In genomic region chr7:95134062-95134625, GRCm38 (mm10) we compare ENCODE assay signal across 23 mouse cellular contexts.
DNase-seq lines count a peak whose midpoint lies in the region; ATAC-seq and TF ChIP-seq lines count a peak whose summit lies in the region.
"Had no signal": no experiment of that assay in that cellular context is flagged by ENCODE, and none has a peak within 500 bp of the region (broad histone marks: within the 10 kb centered on the region; RNA-seq: fewer than 3 reads in every experiment).

No protein-coding gene starts in this region.

- no peaks in the 10 kb centered on the region for H3K36me3 ChIP-seq in hindbrain, embryonic 11.5 days (ENCODE audit: control insufficient read depth, insufficient read depth, low read length)
- H3K36me3 ChIP-seq in hindbrain, embryonic 10.5 days, result no peaks in the 10 kb centered on the region
- no peaks in the 10 kb centered on the region for H3K36me3 ChIP-seq in midbrain, embryonic 13.5 days
- no peaks in the 10 kb centered on the region for H3K36me3 ChIP-seq in midbrain, postnatal 0 days (ENCODE audit: insufficient read depth, low read length)
- no peaks in the 10 kb centered on the region for H3K36me3 ChIP-seq in midbrain, embryonic 14.5 days (ENCODE audit: control insufficient read depth, insufficient read depth, low read length)
- H3K36me3 ChIP-seq: heart, embryonic 15.5 days had no signal

- H3K4me1 ChIP-seq in hindbrain, embryonic 11.5 days (replicated peaks; ENCODE audit: control insufficient read depth, insufficient read depth, low read length), result no peaks in the 10 kb centered on the region
- peaks cover 7% of the 10 kb centered on the region for H3K4me1 ChIP-seq in hindbrain, embryonic 10.5 days (replicated peaks)
- H3K4me1 ChIP-seq in midbrain, embryonic 13.5 days (replicated peaks), result peaks cover 9% of the 10 kb centered on the region
- H3K4me1 ChIP-seq in midbrain, postnatal 0 days (ENCODE audit: insufficient read depth, low read length), result no peaks in the 10 kb centered on the region
- H3K4me1 ChIP-seq in midbrain, embryonic 14.5 days (ENCODE audit: control insufficient read depth, insufficient read depth, low read length), result peaks cover 6% of the 10 kb centered on the region; the same call in 1 of the 2 replicates
- H3K4me1 ChIP-seq: heart, embryonic 15.5 days had no signal

- TF ChIP-seq CTCF in midbrain, postnatal 0 days (IDR thresholded peaks at IDR 0.05), result no peak

- no peak overlapping the region for H3K4me3 ChIP-seq in hindbrain, embryonic 11.5 days (ENCODE audit: low read depth, low read length)
- no peak overlapping the region for H3K4me3 ChIP-seq in hindbrain, embryonic 10.5 days
- no peak overlapping the region for H3K4me3 ChIP-seq in midbrain, embryonic 13.5 days (replicated peaks)
- H3K4me3 ChIP-seq in midbrain, postnatal 0 days (ENCODE audit: low read depth, low read length), result no peak overlapping the region
- no peak overlapping the region for H3K4me3 ChIP-seq in midbrain, embryonic 14.5 days (replicated peaks; ENCODE audit: low read depth, low read length)
- H3K4me3 ChIP-seq: gastrocnemius, adult 2 months; heart, embryonic 15.5 days; left cerebral cortex, adult 2 months had no signal

- no peaks in the 10 kb centered on the region for H3K27me3 ChIP-seq in hindbrain, embryonic 11.5 days (ENCODE audit: control insufficient read depth, insufficient read depth, low read length)
- no peaks in the 10 kb centered on the region for H3K27me3 ChIP-seq in hindbrain, embryonic 10.5 days (ENCODE audit: insufficient read depth, poor library complexity, severe bottlenecking)
- H3K27me3 ChIP-seq in midbrain, embryonic 13.5 days, result no peaks in the 10 kb centered on the region
- H3K27me3 ChIP-seq in midbrain, postnatal 0 days (ENCODE audit: insufficient read depth, low read length), result no peaks in the 10 kb centered on the region
- no peaks in the 10 kb centered on the region for H3K27me3 ChIP-seq in midbrain, embryonic 14.5 days (ENCODE audit: control insufficient read depth, insufficient read depth, low read length)
- H3K27me3 ChIP-seq: heart, embryonic 15.5 days had no signal

- no peak overlapping the region for H3K4me2 ChIP-seq in hindbrain, embryonic 11.5 days (replicated peaks; ENCODE audit: low read depth, low read length)
- no peak overlapping the region for H3K4me2 ChIP-seq in midbrain, embryonic 13.5 days (replicated peaks)
- H3K4me2 ChIP-seq in midbrain, postnatal 0 days (ENCODE audit: low read depth, low read length, poor library complexity, severe bottlenecking), result no peak overlapping the region
- H3K4me2 ChIP-seq in midbrain, embryonic 14.5 days (ENCODE audit: low read length), result no peak overlapping the region
- H3K4me2 ChIP-seq: heart, embryonic 15.5 days had no signal

- ATAC-seq in hindbrain, embryonic 11.5 days (ENCODE audit: low FRiP score), result no peak
- peak; percentile 66 for ATAC-seq in midbrain, embryonic 13.5 days
- ATAC-seq in midbrain, postnatal 0 days (ENCODE audit: low FRiP score), result no peak
- ATAC-seq in midbrain, embryonic 14.5 days (ENCODE audit: low FRiP score, low TSS enrichment), result peak; percentile 40; the same call in 1 of the 2 replicates
- ATAC-seq: CD4-positive, CD25-positive, alpha-beta regulatory T cell, adult 4 months had no signal

- H3K9me3 ChIP-seq in hindbrain, embryonic 11.5 days (ENCODE audit: control insufficient read depth, low read length), result no peaks in the 10 kb centered on the region
- no peaks in the 10 kb centered on the region for H3K9me3 ChIP-seq in hindbrain, embryonic 10.5 days
- H3K9me3 ChIP-seq in midbrain, embryonic 13.5 days, result no peaks in the 10 kb centered on the region
- no peaks in the 10 kb centered on the region for H3K9me3 ChIP-seq in midbrain, postnatal 0 days (ENCODE audit: low read length)
- H3K9me3 ChIP-seq in midbrain, embryonic 14.5 days (ENCODE audit: control insufficient read depth, low read length), result no peaks in the 10 kb centered on the region
- H3K9me3 ChIP-seq: heart, embryonic 15.5 days had no signal

- peak; percentile 14 for DNase-seq in embryo, embryonic 11 days
- DNase-seq in embryo, embryonic 9.5 days (ENCODE audit: extremely low spot score), result no peak
- no peak for DNase-seq in hindbrain, embryonic 11.5 days (ENCODE audit: low spot score)
- DNase-seq in hindbrain, embryonic 10.5 days (ENCODE audit: low spot score), result no peak
- no peak for DNase-seq in midbrain, postnatal 0 days (ENCODE audit: low spot score)
- peak; percentile 17 for DNase-seq in midbrain, embryonic 14.5 days
- no peak for DNase-seq in left cerebral cortex, adult 9 months (ENCODE audit: low spot score in 2 of 2)
- DNase-seq: adrenal gland, adult 2 months; cerebellum, adult 11-12 months; cerebellum, postnatal 14 days; gastrocnemius, adult 2 months; heart, postnatal 36 days; kidney, adult 11 months; kidney, postnatal 10 days; left cerebral cortex, postnatal 4 days; lung, postnatal 4 days; thymus, adult 2 months; thymus, postnatal 4 days had no signal

- 48% methylated on average over 5 of the region's 5 CpGs for WGBS in hindbrain, embryonic 11.5 days
- WGBS in hindbrain, embryonic 10.5 days, result 57% methylated on average over 5 of the region's 5 CpGs
- WGBS in midbrain, embryonic 13.5 days, result 25% methylated on average over 5 of the region's 5 CpGs
- WGBS in midbrain, postnatal 0 days, result 18% methylated on average over 5 of the region's 5 CpGs
- WGBS in midbrain, embryonic 14.5 days, result 21% methylated on average over 5 of the region's 5 CpGs

- 0 out of 2 replicates have a peak overlapping the region, but pooled peaks have one; percentile 30 for H3K27ac ChIP-seq in hindbrain, embryonic 11.5 days (ENCODE audit: low read depth, low read length)
- H3K27ac ChIP-seq in hindbrain, embryonic 10.5 days, result no peak overlapping the region
- H3K27ac ChIP-seq in midbrain, embryonic 13.5 days, result 0 out of 2 replicates have a peak overlapping the region, but pooled peaks have one; percentile 27
- H3K27ac ChIP-seq in midbrain, postnatal 0 days (ENCODE audit: low read depth, low read length), result no peak overlapping the region
- H3K27ac ChIP-seq in midbrain, embryonic 14.5 days (replicated peaks; ENCODE audit: low read depth, low read length), result no peak overlapping the region
- H3K27ac ChIP-seq: gastrocnemius, adult 2 months; heart, embryonic 15.5 days; left cerebral cortex, adult 2 months; stomach, postnatal 0 days had no signal

- H3K9ac ChIP-seq in hindbrain, embryonic 11.5 days (ENCODE audit: low read depth, low read length), result no peak overlapping the region
- no peak overlapping the region for H3K9ac ChIP-seq in midbrain, embryonic 13.5 days (replicated peaks)
- H3K9ac ChIP-seq in midbrain, postnatal 0 days (replicated peaks; ENCODE audit: low read length, poor library complexity, severe bottlenecking), result no peak overlapping the region
- no peak overlapping the region for H3K9ac ChIP-seq in midbrain, embryonic 14.5 days (replicated peaks; ENCODE audit: low read length)
- H3K9ac ChIP-seq: heart, embryonic 15.5 days had no signal

Comparison
In these comparisons a context has a peak if more than half of its experiments do, and no peak if none do; other contexts are left out.
1. DNase-seq: peak in embryo, embryonic 11 days (single experiment) and midbrain, embryonic 14.5 days (single experiment); none in embryo, embryonic 9.5 days (single experiment), hindbrain, embryonic 11.5 days (single experiment), hindbrain, embryonic 10.5 days (single experiment), midbrain, postnatal 0 days (single experiment) and left cerebral cortex, adult 9 months (0 of 2).
2. ATAC-seq: peak in midbrain, embryonic 13.5 days (single experiment) and midbrain, embryonic 14.5 days (single experiment); none in hindbrain, embryonic 11.5 days (single experiment) and midbrain, postnatal 0 days (single experiment).
3. H3K27ac ChIP-seq: peak in hindbrain, embryonic 11.5 days (single experiment) and midbrain, embryonic 13.5 days (single experiment); none in hindbrain, embryonic 10.5 days (single experiment), midbrain, postnatal 0 days (single experiment) and midbrain, embryonic 14.5 days (single experiment).